Mouse (Mus musculus) spleen, embryonic (tissue): ENCODE data around the gene Stau1.
"Not testable (repeated sequence)": the region's sequence is repeated elsewhere in the genome, so short reads cannot be mapped to it uniquely, and the experiment has no call there.

Source experiments
- CTCF ChIA-PET: fragments of 350-600 bp; sonication (Branson Sonifier 250); formaldehyde crosslinking; loops from one replicate; lab custom pipeline; 2022; lab: Charles Lee

Gene Stau1

GRCm38 (mm10) chr2:166995796-166996532 is at the start of gene Stau1:
Gene Stau1 (minus strand): TSS chr2:166996299.
- CTCF ChIA-PET, result no interaction called here

GRCm38 (mm10) chr2:167043400-167044121 is 47.5 kb upstream of the Stau1 start:
- CTCF ChIA-PET, result interaction anchor here (0.6 kb wide), 1 partner anchor 333 kb away, joined by 4 read pairs; no protein-coding TSS in a partner anchor

GRCm38 (mm10) chr2:167039386-167039785 is 43.3 kb upstream of the Stau1 start:
- CTCF ChIA-PET, result no interaction called here

- CTCF ChIA-PET, result no interaction called here
These were observed 42.6 kb upstream of the Stau1 start for GRCm38 (mm10) chr2:167038716-167039115.

DNA sequence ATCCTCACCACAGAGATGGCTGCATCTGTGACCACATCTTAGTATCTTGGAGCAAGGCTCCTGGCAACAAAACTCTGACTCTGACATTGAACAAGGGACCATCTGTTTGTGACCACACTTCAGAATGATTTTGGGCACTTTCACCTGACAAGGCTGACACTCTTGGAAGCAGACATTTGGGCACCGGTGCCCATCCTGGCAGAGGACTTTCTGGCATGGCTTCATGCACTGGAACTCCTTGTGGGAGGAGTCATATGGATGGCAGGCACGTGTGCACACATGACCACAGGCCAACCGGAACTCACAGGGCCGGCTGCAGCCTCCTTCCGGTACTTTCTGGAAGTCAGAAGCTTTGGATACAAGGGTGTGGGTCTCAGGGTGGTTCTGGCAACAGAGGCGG is 42.2 kb upstream of the Stau1 start:
- CTCF ChIA-PET, result no interaction called here

DNA sequence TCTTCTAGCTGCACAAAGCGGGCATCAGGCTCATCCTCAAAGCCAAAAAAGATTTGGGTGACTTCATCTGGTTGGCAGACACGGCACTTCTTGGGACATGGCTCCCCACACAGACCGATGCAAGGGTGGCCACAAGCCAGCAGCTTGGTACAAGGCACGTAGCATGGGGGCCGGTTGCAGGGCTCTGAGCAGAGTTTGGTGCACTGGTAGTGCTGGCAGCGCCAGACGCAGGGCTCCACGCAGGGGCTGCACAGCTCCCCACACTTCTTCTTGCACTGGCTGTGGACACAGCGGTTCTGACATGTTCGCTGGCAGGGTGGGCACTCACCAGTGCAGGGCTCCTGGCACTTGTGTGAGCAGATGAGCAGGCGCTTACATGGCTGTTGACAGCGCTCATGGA is 41.6 kb upstream of the Stau1 start:
- CTCF ChIA-PET, result no interaction called here

- CTCF ChIA-PET, result no interaction called here
These were observed 34.4 kb upstream of the Stau1 start for GRCm38 (mm10) chr2:167030507-167030906.

- CTCF ChIA-PET, result no interaction called here
These were observed 32.5 kb upstream of the Stau1 start for GRCm38 (mm10) chr2:167028553-167028952.

GRCm38 (mm10) chr2:167019396-167019795 is 23.3 kb upstream of the Stau1 start:
- CTCF ChIA-PET, result interaction anchor here (0.6 kb wide), 1 partner anchor 37 kb away, joined by 4 read pairs; no protein-coding TSS in a partner anchor

GRCm38 (mm10) chr2:167015382-167015718 is 19.3 kb upstream of the Stau1 start:
- CTCF ChIA-PET, result no interaction called here

GRCm38 (mm10) chr2:167014702-167015381 is 18.7 kb upstream of the Stau1 start, which contains the start of gene Ddx27:
Gene Ddx27 (plus strand): TSS chr2:167015193.
- CTCF ChIA-PET, result no interaction called here

DNA sequence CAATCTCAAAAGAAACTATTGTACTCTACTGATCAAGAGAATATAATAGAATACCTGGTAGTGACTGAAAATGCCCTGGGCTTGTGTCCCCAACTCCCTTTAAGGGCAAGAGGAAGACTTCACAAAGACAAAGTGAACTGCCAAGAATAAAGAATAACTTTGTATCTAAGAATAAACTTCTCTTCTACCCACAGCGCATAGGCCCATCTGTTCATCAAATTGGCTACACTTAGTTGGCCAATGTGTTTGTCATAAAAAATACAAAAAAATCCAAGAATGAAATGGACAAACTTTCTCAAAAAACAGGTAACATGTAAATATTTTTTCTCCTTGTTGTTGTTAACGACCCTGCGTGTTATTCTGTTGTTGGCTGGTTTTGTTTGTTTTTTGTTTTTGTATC is 14.4 kb upstream of the Stau1 start:
- CTCF ChIA-PET, result interaction anchor here (0.6 kb wide), 1 partner anchor 72 kb away, joined by 4 read pairs; no protein-coding TSS in a partner anchor

GRCm38 (mm10) chr2:167009483-167009882 is 13.4 kb upstream of the Stau1 start:
- CTCF ChIA-PET, result no interaction called here

- CTCF ChIA-PET, result not testable (repeated sequence)
These were observed 11.5 kb upstream of the Stau1 start for GRCm38 (mm10) chr2:167007565-167007964.

GRCm38 (mm10) chr2:167007001-167007491 is 10.9 kb upstream of the Stau1 start:
- CTCF ChIA-PET, result no interaction called here

- CTCF ChIA-PET, result no interaction called here
These were observed 10.3 kb upstream of the Stau1 start for GRCm38 (mm10) chr2:167006355-167006754.

DNA sequence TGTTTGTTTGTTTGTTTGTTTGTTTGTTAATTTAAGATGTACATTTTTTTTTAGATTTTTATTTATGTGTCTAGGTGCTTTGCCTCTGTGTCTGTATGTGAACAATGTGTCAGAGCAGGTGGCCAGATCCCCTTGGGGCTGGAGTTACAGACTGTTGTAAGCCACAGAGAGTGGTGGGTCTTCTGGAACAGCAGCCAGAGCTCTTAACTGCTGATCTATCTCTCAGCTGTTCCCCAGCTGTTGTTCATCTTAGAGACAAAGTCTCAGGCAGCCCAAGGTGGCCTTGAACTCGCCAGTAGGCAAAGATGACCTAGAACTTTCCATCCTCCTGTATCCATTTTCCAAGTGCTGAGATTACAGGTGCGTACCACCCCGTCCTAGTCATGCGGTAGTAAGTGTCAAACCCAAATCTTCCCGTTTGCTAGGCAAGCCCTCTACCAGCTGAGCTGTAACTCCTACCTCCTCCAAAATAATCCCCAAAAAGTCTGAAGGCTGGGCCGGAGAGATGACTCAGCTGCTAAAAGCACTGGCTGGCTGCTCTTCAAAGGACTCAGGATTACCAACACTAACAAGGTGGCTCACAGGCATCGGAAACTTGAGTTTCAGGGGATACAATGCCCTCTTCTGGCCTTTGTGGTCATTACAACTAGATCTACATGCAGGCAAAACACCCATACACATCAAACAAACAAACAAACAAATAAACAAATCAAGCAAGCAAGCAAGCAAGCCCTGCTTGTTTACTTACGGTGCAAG is 8.2 kb upstream of the Stau1 start:
- CTCF ChIA-PET, result no interaction called here

DNA sequence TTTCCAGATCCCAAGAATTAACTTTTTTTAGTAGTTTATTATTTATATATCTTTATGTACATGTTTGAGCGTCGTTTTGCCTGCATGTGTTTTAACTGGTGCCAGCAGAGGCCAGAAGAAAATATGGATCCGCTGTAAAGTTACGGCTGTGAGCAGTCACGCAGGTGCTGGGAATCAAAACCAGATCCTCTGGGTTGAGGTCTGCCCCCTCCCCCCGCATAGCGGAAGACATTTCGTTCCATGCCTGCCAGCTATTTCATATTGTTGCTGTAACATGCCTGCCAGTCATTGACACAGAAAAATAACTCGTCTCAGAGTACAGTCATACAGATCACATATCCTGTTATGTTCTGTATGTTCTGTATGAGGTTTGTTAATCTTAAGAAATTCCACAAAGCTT is 5.4 kb upstream of the Stau1 start:
- CTCF ChIA-PET, result no interaction called here

DNA sequence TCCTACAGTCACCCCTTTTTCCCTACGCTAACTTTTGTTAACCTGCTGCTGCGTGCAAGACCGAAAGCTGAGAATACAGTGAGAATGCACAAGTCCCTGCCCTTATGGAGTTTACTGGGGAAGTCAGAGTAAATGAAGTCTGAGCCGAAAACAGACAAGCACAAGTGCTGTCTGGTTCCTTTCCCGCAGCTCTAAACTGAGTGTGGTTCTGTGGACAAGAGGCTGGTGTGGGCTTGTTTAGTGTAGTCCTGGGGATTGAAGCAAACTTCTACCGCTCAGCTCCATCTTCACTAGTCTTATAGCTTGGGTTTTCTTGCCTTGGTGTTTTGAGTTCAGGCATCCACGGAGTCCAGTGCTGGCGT is 415 bp upstream of the Stau1 start:
- CTCF ChIA-PET, result interaction anchor here (0.6 kb wide), 1 partner anchor 12 kb away, joined by 3 read pairs; no protein-coding TSS in a partner anchor

DNA sequence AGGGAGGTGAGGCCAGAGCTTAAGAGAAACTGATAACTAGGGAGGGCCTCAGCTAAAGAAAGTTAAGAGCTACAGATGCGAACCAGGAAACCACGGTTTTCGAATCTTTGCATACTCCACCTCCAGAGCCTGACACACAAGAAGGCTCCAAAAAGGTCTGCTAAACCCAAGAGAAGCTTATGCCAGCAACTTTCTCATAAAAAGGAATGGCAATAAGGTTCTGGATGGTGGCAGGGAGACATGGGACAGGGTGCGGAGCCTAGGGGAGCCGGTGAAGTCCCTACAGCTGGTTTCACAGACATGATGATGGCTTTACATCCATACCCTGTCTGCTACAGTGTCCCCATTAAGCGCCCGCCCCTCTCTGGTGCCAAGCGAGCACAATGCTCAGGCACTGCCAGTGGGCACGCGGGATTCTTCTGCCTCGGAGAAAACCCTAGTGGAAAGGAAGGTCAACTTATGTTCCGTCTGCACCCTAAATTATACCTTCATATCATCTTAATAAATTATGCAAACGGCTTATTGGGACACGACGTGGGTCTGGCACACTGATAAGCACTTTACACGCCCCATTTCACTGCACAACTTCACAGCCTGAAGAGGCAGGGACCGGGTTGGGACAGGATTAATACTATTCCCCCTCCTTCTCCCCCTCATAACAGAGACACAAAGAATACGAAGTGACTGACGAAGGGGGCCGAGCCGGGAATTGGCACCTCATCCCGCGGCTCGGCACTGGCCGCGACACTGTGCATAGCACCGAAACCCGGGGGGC is 891 bp downstream of the Stau1 start:
- CTCF ChIA-PET, result interaction anchor here (0.7 kb wide), 1 partner anchor 15 kb away, joined by 3 read pairs; no protein-coding TSS in a partner anchor

DNA sequence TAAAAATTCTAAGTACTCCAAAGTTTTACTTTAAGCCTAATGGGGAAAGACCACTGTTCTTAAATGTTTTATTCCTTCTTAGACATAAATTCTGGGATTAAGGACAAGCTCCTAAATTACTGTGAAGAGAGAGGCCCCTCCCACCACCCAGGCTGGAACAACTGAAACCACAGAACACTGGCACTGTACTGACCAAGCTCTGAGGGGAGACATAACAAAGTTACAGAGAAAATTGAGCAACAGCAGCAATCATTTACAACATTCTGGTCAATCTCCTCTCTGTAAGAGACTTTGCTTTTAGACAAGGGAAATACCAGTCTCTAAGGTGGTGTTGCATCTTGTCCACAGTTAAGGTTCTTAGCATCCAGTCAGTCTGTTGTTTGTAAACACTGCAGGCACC is 4.2 kb downstream of the Stau1 start:
- CTCF ChIA-PET, result no interaction called here
